Mouse (Mus musculus) c-Kit-negative CD71-positive TER-119-positive erythroid progenitor cells, embryonic 14.5 days (primary cell): ENCODE results near the gene Olfr356.

Source experiments
- DNase-seq: peaks from one replicate; pipeline ENCODE4 v3.0.0-alpha.2; 2013; ENCODE audit warnings: low read depth, low spot score

Olfr356 gene

DNA sequence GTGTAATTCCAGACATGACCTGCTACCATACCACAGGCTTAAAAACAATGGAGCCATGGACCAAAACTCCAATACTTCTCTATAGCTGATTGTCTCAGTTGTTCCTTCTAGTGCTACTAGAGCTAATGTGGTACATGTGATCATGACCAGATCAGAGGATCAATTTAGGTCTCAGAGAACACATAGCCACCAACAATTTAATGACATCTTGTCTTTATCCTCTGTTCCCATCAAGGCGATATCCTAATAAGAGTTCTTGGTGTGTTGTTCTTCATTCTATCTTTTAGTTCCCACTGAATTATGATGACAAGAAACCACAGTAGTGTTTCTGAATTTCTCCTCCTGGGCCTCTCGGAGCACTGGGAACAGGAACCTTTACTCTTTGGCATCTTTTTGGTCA, at the start of gene Olfr356:
Gene Olfr356 (plus strand): TSS at position 301 of the 400 bp plus-strand sequence.
- DNase-seq = no peak

- no peak for DNase-seq
Observed at GRCm38 (mm10) chr2:36892836-36893235, 44.1 kb upstream of the Olfr356 start, which contains the start of gene Olfr353. Gene Olfr353, minus strand, starts transcription at chr2:36892936.

GRCm38 (mm10) chr2:36897114-36897513, 39.8 kb upstream of the Olfr356 start:
- no peak for DNase-seq

DNA sequence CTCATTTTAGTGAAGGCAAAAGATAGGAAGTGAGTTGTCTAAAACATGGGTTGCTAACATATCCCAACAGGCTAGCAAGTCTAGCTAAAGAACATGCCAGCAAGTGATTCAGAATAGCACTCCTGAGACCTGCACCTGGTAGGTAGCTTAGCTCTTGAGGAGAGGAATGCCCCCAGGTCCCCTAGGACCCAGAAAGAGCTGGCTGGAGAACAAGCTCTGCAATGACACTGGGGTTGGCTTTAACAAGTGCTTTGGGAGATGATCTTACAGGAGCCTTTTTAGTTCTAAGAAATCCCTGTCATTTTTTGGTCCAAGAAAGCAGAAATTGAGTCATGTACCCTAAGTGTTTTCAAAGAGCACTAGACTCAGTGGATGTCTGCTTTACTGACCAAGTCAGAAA, 31.5 kb upstream of the Olfr356 start, which contains the start of gene Olfr354:
Gene Olfr354 (plus strand): TSS at position 301 of the 400 bp plus-strand sequence.
- DNase-seq = no peak

DNA sequence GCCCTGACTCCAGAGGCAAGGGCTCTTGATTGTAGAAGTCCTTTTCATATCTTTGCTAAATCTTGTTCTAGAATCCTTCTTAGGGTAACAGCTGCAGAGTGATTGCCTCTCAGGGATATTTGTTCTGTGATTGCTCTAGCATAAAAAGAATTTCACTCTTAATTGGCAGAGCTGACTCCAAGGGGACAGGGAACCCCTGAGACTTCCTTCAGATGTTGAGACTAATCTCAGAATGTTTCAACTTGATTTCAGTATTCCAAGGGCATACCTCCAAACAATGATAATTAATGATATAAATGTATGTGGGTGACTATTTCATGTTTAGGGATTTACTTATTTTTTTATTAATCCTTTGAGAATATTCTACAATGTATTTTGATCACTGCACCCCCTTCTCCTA, 8.1 kb upstream of the Olfr356 start, which contains the start of gene Olfr355:
Gene Olfr355 (minus strand): TSS at position 101 of the 400 bp plus-strand sequence.
- DNase-seq = no peak
